Mouse (Mus musculus): ENCODE results near the gene Cd160. TPM values are rescaled to one million over a fixed set of nuclear protein-coding genes. Genes with fewer than 3 reads are reported as not detected.

The Cd160 gene
- polyA plus RNA-seq, 1 experiment from 2014 or later, result 0.15 TPM

GRCm38 (mm10) chr3:96855833-96856232 lies 26.7 kb upstream of the Cd160 start:
- DNase-seq (ENCODE audit: low spot score) (no peak), ATAC-seq (ENCODE audit: insufficient read depth, low FRiP score, low TSS enrichment) (no peak)
- no peak overlapping the region for H3K9ac ChIP-seq (ENCODE audit: low read length)
- H3K27ac ChIP-seq (ENCODE audit: low read depth, low read length), result no peak overlapping the region
- no peaks in the 10 kb centered on the region for H3K36me3 ChIP-seq (ENCODE audit: control insufficient read depth, insufficient read depth, low read length)
- no peaks in the 10 kb centered on the region for H3K27me3 ChIP-seq (ENCODE audit: control insufficient read depth, insufficient read depth, low read length)
- no peaks in the 10 kb centered on the region for H3K4me1 ChIP-seq (ENCODE audit: control insufficient read depth, insufficient read depth, low read length)
- H3K4me2 ChIP-seq (ENCODE audit: low read depth), result no peak overlapping the region
- no peaks in the 10 kb centered on the region for H3K9me3 ChIP-seq (ENCODE audit: control insufficient read depth, low read length)
- H3K4me3 ChIP-seq (ENCODE audit: low read depth, low read length), result no peak overlapping the region
- 92% methylated on average over 3 of the region's 3 CpGs for WGBS

- Histone ChIP-seq H3K36me3 (ENCODE audit: control insufficient read depth, insufficient read depth, low read length) (no peaks in the 10 kb centered on the region), H3K27me3 (ENCODE audit: control insufficient read depth, insufficient read depth, low read length) (no peaks in the 10 kb centered on the region), H3K4me2 (ENCODE audit: low read depth) (no peak overlapping the region), H3K4me3 (ENCODE audit: low read depth, low read length) (no peak overlapping the region), H3K9ac (ENCODE audit: low read length) (no peak overlapping the region), H3K9me3 (ENCODE audit: control insufficient read depth, low read length) (no peaks in the 10 kb centered on the region), H3K27ac (ENCODE audit: low read depth, low read length) (no peak overlapping the region), H3K4me1 (ENCODE audit: control insufficient read depth, insufficient read depth, low read length) (no peaks in the 10 kb centered on the region)
- WGBS, result 89% methylated on average over 4 of the region's 4 CpGs
- no peak for DNase-seq (ENCODE audit: low spot score)
- ATAC-seq (ENCODE audit: insufficient read depth, low FRiP score, low TSS enrichment), result no peak
Observed at GRCm38 (mm10) chr3:96854376-96854775, 25.2 kb upstream of the Cd160 start.

GRCm38 (mm10) chr3:96852561-96852960 lies 23.4 kb upstream of the Cd160 start:
- DNase-seq (ENCODE audit: low spot score) (no peak), ATAC-seq (ENCODE audit: insufficient read depth, low FRiP score, low TSS enrichment) (no peak)
- Histone ChIP-seq H3K4me1 (ENCODE audit: control insufficient read depth, insufficient read depth, low read length) (no peaks in the 10 kb centered on the region), H3K4me2 (ENCODE audit: low read depth) (no peak overlapping the region), H3K9me3 (ENCODE audit: control insufficient read depth, low read length) (no peaks in the 10 kb centered on the region), H3K27me3 (ENCODE audit: control insufficient read depth, insufficient read depth, low read length) (no peaks in the 10 kb centered on the region), H3K9ac (ENCODE audit: low read length) (no peak overlapping the region), H3K4me3 (ENCODE audit: low read depth, low read length) (no peak overlapping the region), H3K27ac (ENCODE audit: low read depth, low read length) (no peak overlapping the region), H3K36me3 (ENCODE audit: control insufficient read depth, insufficient read depth, low read length) (no peaks in the 10 kb centered on the region)
- WGBS, result 80% methylated on average over 6 of the region's 6 CpGs

- ATAC-seq (ENCODE audit: insufficient read depth, low FRiP score, low TSS enrichment) (no peak), DNase-seq (ENCODE audit: low spot score) (no peak)
- Histone ChIP-seq H3K27me3 (ENCODE audit: control insufficient read depth, insufficient read depth, low read length) (no peaks in the 10 kb centered on the region), H3K4me1 (ENCODE audit: control insufficient read depth, insufficient read depth, low read length) (no peaks in the 10 kb centered on the region), H3K36me3 (ENCODE audit: control insufficient read depth, insufficient read depth, low read length) (no peaks in the 10 kb centered on the region), H3K9ac (ENCODE audit: low read length) (no peak overlapping the region), H3K4me3 (ENCODE audit: low read depth, low read length) (no peak overlapping the region), H3K27ac (ENCODE audit: low read depth, low read length) (no peak overlapping the region), H3K9me3 (ENCODE audit: control insufficient read depth, low read length) (no peaks in the 10 kb centered on the region), H3K4me2 (ENCODE audit: low read depth) (no peak overlapping the region)
- WGBS, result 93% methylated on average over 2 of the region's 2 CpGs
Observed at GRCm38 (mm10) chr3:96849168-96849727, 20.1 kb upstream of the Cd160 start.

- H3K27me3 ChIP-seq (ENCODE audit: control insufficient read depth, insufficient read depth, low read length), result no peaks in the 10 kb centered on the region
- no peaks in the 10 kb centered on the region for H3K36me3 ChIP-seq (ENCODE audit: control insufficient read depth, insufficient read depth, low read length)
- H3K4me2 ChIP-seq (ENCODE audit: low read depth), result no peak overlapping the region
- H3K9ac ChIP-seq (ENCODE audit: low read length), result no peak overlapping the region
- H3K4me1 ChIP-seq (ENCODE audit: control insufficient read depth, insufficient read depth, low read length), result no peaks in the 10 kb centered on the region
- ATAC-seq (ENCODE audit: insufficient read depth, low FRiP score, low TSS enrichment) (no peak), DNase-seq (ENCODE audit: low spot score) (no peak)
- 90% methylated on average over 7 of the region's 8 CpGs for WGBS
- H3K4me3 ChIP-seq (ENCODE audit: low read depth, low read length), result no peak overlapping the region
- H3K9me3 ChIP-seq (ENCODE audit: control insufficient read depth, low read length), result no peaks in the 10 kb centered on the region
- no peak overlapping the region for H3K27ac ChIP-seq (ENCODE audit: low read depth, low read length)
Observed at GRCm38 (mm10) chr3:96848470-96848869, 19.3 kb upstream of the Cd160 start.

GRCm38 (mm10) chr3:96847661-96848060 lies 18.5 kb upstream of the Cd160 start:
- Histone ChIP-seq H3K9ac (ENCODE audit: low read length) (no peak overlapping the region), H3K27ac (ENCODE audit: low read depth, low read length) (no peak overlapping the region), H3K4me2 (ENCODE audit: low read depth) (no peak overlapping the region), H3K36me3 (ENCODE audit: control insufficient read depth, insufficient read depth, low read length) (no peaks in the 10 kb centered on the region), H3K9me3 (ENCODE audit: control insufficient read depth, low read length) (no peaks in the 10 kb centered on the region), H3K4me3 (ENCODE audit: low read depth, low read length) (no peak overlapping the region), H3K27me3 (ENCODE audit: control insufficient read depth, insufficient read depth, low read length) (no peaks in the 10 kb centered on the region), H3K4me1 (ENCODE audit: control insufficient read depth, insufficient read depth, low read length) (no peaks in the 10 kb centered on the region)
- DNase-seq (ENCODE audit: low spot score) (no peak), ATAC-seq (ENCODE audit: insufficient read depth, low FRiP score, low TSS enrichment) (no peak)
- WGBS, result 21% methylated on average over 6 of the region's 6 CpGs

GRCm38 (mm10) chr3:96846985-96847384 lies 17.8 kb upstream of the Cd160 start:
- DNase-seq (ENCODE audit: low spot score), result no peak
- no peak overlapping the region for H3K4me2 ChIP-seq (ENCODE audit: low read depth)
- H3K27ac ChIP-seq (ENCODE audit: low read depth, low read length), result no peak overlapping the region
- H3K27me3 ChIP-seq (ENCODE audit: control insufficient read depth, insufficient read depth, low read length), result no peaks in the 10 kb centered on the region
- no peaks in the 10 kb centered on the region for H3K9me3 ChIP-seq (ENCODE audit: control insufficient read depth, low read length)
- no peak for ATAC-seq (ENCODE audit: insufficient read depth, low FRiP score, low TSS enrichment)
- no peaks in the 10 kb centered on the region for H3K36me3 ChIP-seq (ENCODE audit: control insufficient read depth, insufficient read depth, low read length)
- 89% methylated on average over 12 of the region's 12 CpGs for WGBS
- H3K4me3 ChIP-seq (ENCODE audit: low read depth, low read length), result no peak overlapping the region
- H3K4me1 ChIP-seq (ENCODE audit: control insufficient read depth, insufficient read depth, low read length), result no peaks in the 10 kb centered on the region
- no peak overlapping the region for H3K9ac ChIP-seq (ENCODE audit: low read length)

- DNase-seq (ENCODE audit: low spot score), result no peak
- no peaks in the 10 kb centered on the region for H3K4me1 ChIP-seq (ENCODE audit: control insufficient read depth, insufficient read depth, low read length)
- ATAC-seq (ENCODE audit: insufficient read depth, low FRiP score, low TSS enrichment), result no peak
- H3K4me3 ChIP-seq (ENCODE audit: low read depth, low read length), result no peak overlapping the region
- WGBS, result 89% methylated on average over 9 of the region's 9 CpGs
- no peaks in the 10 kb centered on the region for H3K36me3 ChIP-seq (ENCODE audit: control insufficient read depth, insufficient read depth, low read length)
- H3K9ac ChIP-seq (ENCODE audit: low read length), result no peak overlapping the region
- H3K27ac ChIP-seq (ENCODE audit: low read depth, low read length), result no peak overlapping the region
- no peaks in the 10 kb centered on the region for H3K9me3 ChIP-seq (ENCODE audit: control insufficient read depth, low read length)
- H3K27me3 ChIP-seq (ENCODE audit: control insufficient read depth, insufficient read depth, low read length), result no peaks in the 10 kb centered on the region
- H3K4me2 ChIP-seq (ENCODE audit: low read depth), result no peak overlapping the region
Observed at GRCm38 (mm10) chr3:96845806-96846205, 16.7 kb upstream of the Cd160 start.

- Histone ChIP-seq H3K4me3 (ENCODE audit: low read depth, low read length) (no peak overlapping the region), H3K4me1 (ENCODE audit: control insufficient read depth, insufficient read depth, low read length) (no peaks in the 10 kb centered on the region), H3K9me3 (ENCODE audit: control insufficient read depth, low read length) (no peaks in the 10 kb centered on the region), H3K9ac (ENCODE audit: low read length) (no peak overlapping the region), H3K36me3 (ENCODE audit: control insufficient read depth, insufficient read depth, low read length) (no peaks in the 10 kb centered on the region), H3K27me3 (ENCODE audit: control insufficient read depth, insufficient read depth, low read length) (no peaks in the 10 kb centered on the region), H3K4me2 (ENCODE audit: low read depth) (no peak overlapping the region), H3K27ac (ENCODE audit: low read depth, low read length) (no peak overlapping the region)
- DNase-seq (ENCODE audit: low spot score), result no peak
- 91% methylated on average over 6 of the region's 6 CpGs for WGBS
- no peak for ATAC-seq (ENCODE audit: insufficient read depth, low FRiP score, low TSS enrichment)
Observed at GRCm38 (mm10) chr3:96845191-96845590, 16.0 kb upstream of the Cd160 start.

Data from neural tube, embryonic 11.5 days (tissue).